In genomic region chrX:75673920-75674665, GRCm38 (mm10) we compare ENCODE assay signal across 8 mouse cellular contexts.
DNase-seq lines count a peak whose midpoint lies in the region; ATAC-seq and TF ChIP-seq lines count a peak whose summit lies in the region.

No protein-coding gene starts in this region.

- no peak for TF ChIP-seq EP300 in ES-Bruce4 (IDR thresholded peaks at IDR 0.05; ENCODE audit: insufficient read depth, low read depth, low read length)
- no peak; the same call in 1 of the 2 replicates for TF ChIP-seq EP300 in liver, postnatal 0 days (IDR thresholded peaks at IDR 0.05; ENCODE audit: low read depth)

- no peak overlapping the region for H3K27ac ChIP-seq in ES-Bruce4 (ENCODE audit: insufficient read depth, low read length)
- H3K27ac ChIP-seq in forebrain, embryonic 13.5 days: no peak overlapping the region
- no peak overlapping the region for H3K27ac ChIP-seq in liver, postnatal 0 days (ENCODE audit: low read depth)
- H3K27ac ChIP-seq in neural tube, embryonic 14.5 days (ENCODE audit: low read depth, low read length): no peak overlapping the region

- ATAC-seq in cerebellum, adult (ENCODE audit: insufficient number of reproducible peaks, low FRiP score, low TSS enrichment): peak; percentile 98
- ATAC-seq in forebrain, embryonic 13.5 days: peak; percentile 98
- peak; percentile 92 for ATAC-seq in liver, postnatal 0 days
- ATAC-seq in neural tube, embryonic 14.5 days (ENCODE audit: low read depth): peak; percentile 97

- peak; percentile 94 to 97 for DNase-seq in heart, postnatal 10 days
- DNase-seq in large intestine, adult 2 months (ENCODE audit: low read depth, low spot score): peak; percentile 83
- peak; percentile 89 for DNase-seq in liver, postnatal 0 days
- DNase-seq in testis, postnatal 10 days (ENCODE audit: low spot score): peak; percentile 89

- H3K36me3 ChIP-seq in ES-Bruce4 (ENCODE audit: control insufficient read depth, insufficient read depth, low read length, poor library complexity, severe bottlenecking): no peaks in the 10 kb centered on the region
- no peaks in the 10 kb centered on the region for H3K36me3 ChIP-seq in forebrain, embryonic 13.5 days (ENCODE audit: poor library complexity, severe bottlenecking)
- no peaks in the 10 kb centered on the region for H3K36me3 ChIP-seq in liver, postnatal 0 days (replicated peaks; ENCODE audit: insufficient read depth, low read length)
- no peaks in the 10 kb centered on the region for H3K36me3 ChIP-seq in neural tube, embryonic 14.5 days (ENCODE audit: control insufficient read depth, insufficient read depth, low read length)

- 0 out of 2 replicates have a peak, but pooled peaks cover 4% of the 10 kb centered on the region for H3K9me3 ChIP-seq in ES-Bruce4 (replicated peaks; ENCODE audit: control insufficient read depth, insufficient read depth, low read length, poor library complexity, severe bottlenecking)
- no peaks in the 10 kb centered on the region for H3K9me3 ChIP-seq in forebrain, embryonic 13.5 days (replicated peaks)
- no peaks in the 10 kb centered on the region for H3K9me3 ChIP-seq in liver, postnatal 0 days (ENCODE audit: low read length)
- H3K9me3 ChIP-seq in neural tube, embryonic 14.5 days (ENCODE audit: control insufficient read depth, low read length): no peaks in the 10 kb centered on the region

- H3K4me3 ChIP-seq in ES-Bruce4 (ENCODE audit: low read depth, low read length): no peak overlapping the region
- H3K4me3 ChIP-seq in forebrain, embryonic 13.5 days: peak overlapping the region; percentile 20
- H3K4me3 ChIP-seq in liver, postnatal 0 days (ENCODE audit: low read depth, low read length): peak overlapping the region; percentile 13
- peak overlapping the region; percentile 20; the same call in 1 of the 2 replicates for H3K4me3 ChIP-seq in neural tube, embryonic 14.5 days (ENCODE audit: low read depth, low read length)

- peak overlapping the region; percentile 45 for H3K4me2 ChIP-seq in forebrain, embryonic 13.5 days
- peak overlapping the region; percentile 57 for H3K4me2 ChIP-seq in liver, postnatal 0 days (ENCODE audit: low read depth, low read length)
- peak overlapping the region; percentile 29; the same call in 1 of the 2 replicates for H3K4me2 ChIP-seq in neural tube, embryonic 14.5 days (ENCODE audit: low read depth, low read length)

- no peaks in the 10 kb centered on the region for H3K4me1 ChIP-seq in ES-Bruce4 (ENCODE audit: control insufficient read depth, insufficient read depth, low read length)
- H3K4me1 ChIP-seq in forebrain, embryonic 13.5 days: no peaks in the 10 kb centered on the region
- H3K4me1 ChIP-seq in liver, postnatal 0 days (ENCODE audit: insufficient read depth): no peaks in the 10 kb centered on the region
- H3K4me1 ChIP-seq in neural tube, embryonic 14.5 days (ENCODE audit: control insufficient read depth, insufficient read depth, low read length): no peaks in the 10 kb centered on the region

- intact Hi-C loops in heart, postnatal 10 days (cut with DNase I): loop anchor here (5.0 to 10.0 kb wide), 2 partner anchors 121 to 528 kb away; no protein-coding TSS in a partner anchor

- H3K27me3 ChIP-seq in ES-Bruce4 (ENCODE audit: control insufficient read depth, insufficient read depth, low read length, poor library complexity, severe bottlenecking): no peaks in the 10 kb centered on the region
- H3K27me3 ChIP-seq in forebrain, embryonic 13.5 days: no peaks in the 10 kb centered on the region
- H3K27me3 ChIP-seq in liver, postnatal 0 days (ENCODE audit: insufficient read depth, low read length): no peaks in the 10 kb centered on the region
- H3K27me3 ChIP-seq in neural tube, embryonic 14.5 days (ENCODE audit: control insufficient read depth, insufficient read depth, low read length): no peaks in the 10 kb centered on the region

- peak; percentile 49 for TF ChIP-seq CTCF in ES-Bruce4 (IDR thresholded peaks at IDR 0.05; ENCODE audit: low read depth, low read length)
- peak; percentile 82 for TF ChIP-seq CTCF in liver, postnatal 0 days (IDR thresholded peaks at IDR 0.05; ENCODE audit: low read depth)

- no peak overlapping the region for H3K9ac ChIP-seq in ES-Bruce4 (ENCODE audit: low read depth, poor library complexity, severe bottlenecking)
- no peak overlapping the region for H3K9ac ChIP-seq in forebrain, embryonic 13.5 days
- H3K9ac ChIP-seq in liver, postnatal 0 days (replicated peaks): no peak overlapping the region
- no peak overlapping the region for H3K9ac ChIP-seq in neural tube, embryonic 14.5 days (replicated peaks; ENCODE audit: low read depth, low read length)

- TF ChIP-seq POLR2A in ES-Bruce4 (IDR thresholded peaks at IDR 0.05; ENCODE audit: insufficient read depth, low read length): no peak

- WGBS in forebrain, embryonic 13.5 days: 13% methylated on average over 23 of the region's 23 CpGs
- WGBS in large intestine, adult 2 months: 16% methylated on average over 23 of the region's 23 CpGs
- 11% methylated on average over 23 of the region's 23 CpGs for WGBS in liver, postnatal 0 days (ENCODE audit: insufficient replicate concordance)
- 8% methylated on average over 22 of the region's 23 CpGs for WGBS in neural tube, embryonic 14.5 days
